Comparison of ENCODE assay signal across 22 mouse cellular contexts in the genomic region with DNA sequence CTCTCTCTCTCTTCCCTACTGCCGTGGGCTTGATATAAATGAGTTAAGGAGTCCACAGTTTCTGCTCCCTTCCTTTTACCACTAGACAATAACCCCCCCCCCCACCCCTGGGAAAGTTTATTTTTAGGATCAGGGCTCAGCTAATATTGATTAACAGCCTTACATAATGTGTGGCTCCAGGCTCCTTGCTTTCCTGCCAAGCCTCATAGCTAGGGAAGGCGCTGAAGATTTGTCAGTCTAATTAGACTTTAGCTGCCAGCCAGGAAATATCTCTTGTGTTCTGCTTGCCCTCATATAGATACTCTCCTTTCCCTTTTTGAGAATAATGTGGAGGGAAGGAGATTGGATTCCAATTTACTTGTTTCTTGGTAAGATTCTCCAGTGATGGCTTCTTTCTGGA.
A peak's percentile ranks its signal among the peaks of the same experiment; 100 is the strongest.
DNase-seq lines count a peak whose midpoint lies in the region; ATAC-seq and TF ChIP-seq lines count a peak whose summit lies in the region.
"Had no signal": no experiment of that assay in that cellular context is flagged by ENCODE, and none has a peak within 500 bp of the region (broad histone marks: within the 10 kb centered on the region; RNA-seq: fewer than 3 reads in every experiment).

No protein-coding gene starts in this region.

- H3K4me3 ChIP-seq in hindbrain, postnatal 0 days (ENCODE audit: low read length), result no peak overlapping the region
- no peak overlapping the region for H3K4me3 ChIP-seq in hindbrain, embryonic 11.5 days (ENCODE audit: low read depth, low read length)
- H3K4me3 ChIP-seq in lung, postnatal 0 days (ENCODE audit: low read depth, low read length), result no peak overlapping the region
- H3K4me3 ChIP-seq: embryonic facial prominence, embryonic 12.5 days; forebrain, embryonic 12.5 days; heart, embryonic 12.5 days; hindbrain, embryonic 10.5 days; kidney, embryonic 15.5 days; limb, embryonic 13.5 days had no signal

- DNase-seq in cerebellum, adult 9-11 months, result peak; percentile 25
- no peak for DNase-seq in cerebellum, postnatal 10 days
- DNase-seq in hindbrain, postnatal 0 days (ENCODE audit: low spot score), result peak; percentile 23
- no peak for DNase-seq in hindbrain, embryonic 11.5 days (ENCODE audit: low spot score)
- DNase-seq in Muller cell, postnatal 12 days (ENCODE audit: inconsistent ontology term), result peak; percentile 69
- DNase-seq in lung, postnatal 0 days (ENCODE audit: low spot score), result peak; percentile 11
- no peak for DNase-seq in kidney, adult 11 months
- DNase-seq in urinary bladder, postnatal 14 days (ENCODE audit: low spot score), result no peak
- DNase-seq: heart, postnatal 10 days; kidney, postnatal 36 days; thymus, adult 2 months; thymus, postnatal 4 days had no signal

- H3K27me3 ChIP-seq in hindbrain, postnatal 0 days (ENCODE audit: insufficient read depth, low read length), result no peaks in the 10 kb centered on the region
- no peaks in the 10 kb centered on the region for H3K27me3 ChIP-seq in hindbrain, embryonic 11.5 days (ENCODE audit: control insufficient read depth, insufficient read depth, low read length)
- H3K27me3 ChIP-seq in lung, postnatal 0 days (replicated peaks; ENCODE audit: insufficient read depth, low read length), result no peaks in the 10 kb centered on the region
- H3K27me3 ChIP-seq: embryonic facial prominence, embryonic 12.5 days; forebrain, embryonic 12.5 days; heart, embryonic 12.5 days; kidney, embryonic 15.5 days; limb, embryonic 13.5 days had no signal

- H3K4me1 ChIP-seq in hindbrain, postnatal 0 days (ENCODE audit: insufficient read depth, low read length), result no peaks in the 10 kb centered on the region
- H3K4me1 ChIP-seq in hindbrain, embryonic 11.5 days (replicated peaks; ENCODE audit: control insufficient read depth, insufficient read depth, low read length), result no peaks in the 10 kb centered on the region
- no peaks in the 10 kb centered on the region for H3K4me1 ChIP-seq in lung, postnatal 0 days (ENCODE audit: insufficient read depth, low read depth, low read length)
- H3K4me1 ChIP-seq: embryonic facial prominence, embryonic 12.5 days; forebrain, embryonic 12.5 days; heart, embryonic 12.5 days; hindbrain, embryonic 10.5 days; kidney, embryonic 15.5 days had no signal

- WGBS in hindbrain, postnatal 0 days, result 68% methylated on average over 2 of the region's 2 CpGs
- WGBS in hindbrain, embryonic 11.5 days, result 86% methylated on average over 2 of the region's 2 CpGs
- WGBS in lung, postnatal 0 days, result 38% methylated on average over 2 of the region's 2 CpGs

- no peaks in the 10 kb centered on the region for H3K36me3 ChIP-seq in hindbrain, postnatal 0 days (ENCODE audit: insufficient read depth, low read length)
- H3K36me3 ChIP-seq in hindbrain, embryonic 11.5 days (ENCODE audit: control insufficient read depth, insufficient read depth, low read length), result no peaks in the 10 kb centered on the region
- H3K36me3 ChIP-seq in lung, postnatal 0 days (ENCODE audit: insufficient read depth, low read length), result no peaks in the 10 kb centered on the region
- H3K36me3 ChIP-seq: embryonic facial prominence, embryonic 12.5 days; forebrain, embryonic 12.5 days; heart, embryonic 12.5 days; hindbrain, embryonic 10.5 days; kidney, embryonic 15.5 days; limb, embryonic 13.5 days had no signal

- no peak overlapping the region for H3K9ac ChIP-seq in hindbrain, postnatal 0 days (replicated peaks; ENCODE audit: low read length)
- H3K9ac ChIP-seq in hindbrain, embryonic 11.5 days (ENCODE audit: low read depth, low read length), result no peak overlapping the region
- no peak overlapping the region for H3K9ac ChIP-seq in lung, postnatal 0 days (replicated peaks; ENCODE audit: low read depth)
- H3K9ac ChIP-seq: embryonic facial prominence, embryonic 12.5 days; forebrain, embryonic 12.5 days; heart, embryonic 12.5 days; kidney, embryonic 15.5 days; limb, embryonic 13.5 days; liver, embryonic 14.5 days had no signal

- no peak overlapping the region for H3K4me2 ChIP-seq in hindbrain, postnatal 0 days (ENCODE audit: low read depth, low read length)
- H3K4me2 ChIP-seq in hindbrain, embryonic 11.5 days (replicated peaks; ENCODE audit: low read depth, low read length), result no peak overlapping the region
- no peak overlapping the region for H3K4me2 ChIP-seq in lung, postnatal 0 days (replicated peaks; ENCODE audit: low read depth, low read length)
- H3K4me2 ChIP-seq: embryonic facial prominence, embryonic 12.5 days; forebrain, embryonic 12.5 days; heart, embryonic 12.5 days; kidney, embryonic 15.5 days; limb, embryonic 13.5 days; midbrain, embryonic 11.5 days had no signal

- H3K9me3 ChIP-seq in hindbrain, postnatal 0 days (ENCODE audit: low read length), result no peaks in the 10 kb centered on the region
- no peaks in the 10 kb centered on the region for H3K9me3 ChIP-seq in hindbrain, embryonic 11.5 days (ENCODE audit: control insufficient read depth, low read length)
- H3K9me3 ChIP-seq in lung, postnatal 0 days (ENCODE audit: low read length), result no peaks in the 10 kb centered on the region
- H3K9me3 ChIP-seq: embryonic facial prominence, embryonic 12.5 days; forebrain, embryonic 12.5 days; heart, embryonic 12.5 days; hindbrain, embryonic 10.5 days; kidney, embryonic 15.5 days; limb, embryonic 13.5 days had no signal

- TF ChIP-seq CTCF in hindbrain, postnatal 0 days (IDR thresholded peaks at IDR 0.05; ENCODE audit: low read depth), result no peak
- TF ChIP-seq CTCF in lung, postnatal 0 days (IDR thresholded peaks at IDR 0.05), result no peak

- ATAC-seq in hindbrain, postnatal 0 days, result no peak
- no peak for ATAC-seq in hindbrain, embryonic 11.5 days (ENCODE audit: low FRiP score)
- no peak for ATAC-seq in lung, postnatal 0 days
- ATAC-seq: CD4-positive, CD25-positive, alpha-beta regulatory T cell, adult 4 months; intestine, postnatal 0 days had no signal

- no peak for TF ChIP-seq EP300 in lung, postnatal 0 days (IDR thresholded peaks at IDR 0.05)

- H3K27ac ChIP-seq in hindbrain, postnatal 0 days, result no peak overlapping the region
- H3K27ac ChIP-seq in hindbrain, embryonic 11.5 days (ENCODE audit: low read depth, low read length), result no peak overlapping the region
- H3K27ac ChIP-seq in lung, postnatal 0 days (ENCODE audit: low read length), result no peak overlapping the region
- H3K27ac ChIP-seq: embryonic facial prominence, embryonic 12.5 days; forebrain, embryonic 12.5 days; hindbrain, embryonic 10.5 days; kidney, embryonic 15.5 days; limb, embryonic 13.5 days; liver, embryonic 14.5 days had no signal

Comparison
In these comparisons a context has a peak if more than half of its experiments do, and no peak if none do; other contexts are left out.
1. DNase-seq: peak in cerebellum, adult 9-11 months (single experiment), hindbrain, postnatal 0 days (single experiment), Muller cell, postnatal 12 days (single experiment) and lung, postnatal 0 days (single experiment); none in cerebellum, postnatal 10 days (0 of 2), hindbrain, embryonic 11.5 days (single experiment), kidney, adult 11 months (single experiment) and urinary bladder, postnatal 14 days (single experiment).